10 mouse cellular contexts compared by ENCODE assay signal in genomic region chr5:93027120-93027675, GRCm38 (mm10). TPM values are rescaled to one million over a fixed set of nuclear protein-coding genes. Genes with fewer than 3 reads are reported as not detected.
A peak's percentile ranks its signal among the peaks of the same experiment; 100 is the strongest.
DNase-seq lines count a peak whose midpoint lies in the region; ATAC-seq and TF ChIP-seq lines count a peak whose summit lies in the region.
"Had no signal": no experiment of that assay in that cellular context is flagged by ENCODE, and none has a peak within 500 bp of the region (broad histone marks: within the 10 kb centered on the region; RNA-seq: fewer than 3 reads in every experiment).

No protein-coding gene starts in this region.

- no peaks in the 10 kb centered on the region for H3K79me2 ChIP-seq in heart, adult 2 months (replicated peaks; ENCODE audit: control insufficient read depth, insufficient read depth, low read length)

- peaks cover 27% of the 10 kb centered on the region for H3K4me1 ChIP-seq in megakaryocyte, embryonic 14.5 days
- H3K4me1 ChIP-seq in heart, adult 2 months (ENCODE audit: control insufficient read depth, insufficient read depth, low read length): peaks cover 6% of the 10 kb centered on the region
- H3K4me1 ChIP-seq in kidney, embryonic 16.5 days (ENCODE audit: insufficient read depth, low read length): peaks cover 32% of the 10 kb centered on the region
- peaks cover 32% of the 10 kb centered on the region for H3K4me1 ChIP-seq in stomach, embryonic 16.5 days (ENCODE audit: control insufficient read depth, insufficient read depth, low read length)
- H3K4me1 ChIP-seq in hindbrain, embryonic 11.5 days (replicated peaks; ENCODE audit: control insufficient read depth, insufficient read depth, low read length): no peaks in the 10 kb centered on the region

- H3K9me3 ChIP-seq in megakaryocyte, embryonic 14.5 days: no peaks in the 10 kb centered on the region
- no peaks in the 10 kb centered on the region for H3K9me3 ChIP-seq in kidney, embryonic 16.5 days (ENCODE audit: low read length)
- no peaks in the 10 kb centered on the region for H3K9me3 ChIP-seq in stomach, embryonic 16.5 days (replicated peaks; ENCODE audit: control insufficient read depth, low read length)
- no peaks in the 10 kb centered on the region for H3K9me3 ChIP-seq in hindbrain, embryonic 11.5 days (ENCODE audit: control insufficient read depth, low read length)

- peak; percentile 52 to 53 for DNase-seq in heart, adult 2 months
- DNase-seq in left cerebral cortex, postnatal 4 days: no peak
- no peak for DNase-seq in thymus, postnatal 25 days
- no peak for DNase-seq in hindbrain, embryonic 11.5 days (ENCODE audit: low spot score)
- DNase-seq: right cerebral cortex, postnatal 25 days had no signal

- 43% methylated on average over 9 of the region's 9 CpGs for WGBS in heart, adult 2 months
- WGBS in kidney, embryonic 16.5 days: 38% methylated on average over 9 of the region's 9 CpGs
- 28% methylated on average over 9 of the region's 9 CpGs for WGBS in stomach, embryonic 16.5 days
- WGBS in hindbrain, embryonic 11.5 days: 54% methylated on average over 9 of the region's 9 CpGs

- peak overlapping the region; percentile 47 for H3K4me3 ChIP-seq in megakaryocyte, embryonic 14.5 days (replicated peaks)
- H3K4me3 ChIP-seq in heart, adult 2 months: no peak overlapping the region
- H3K4me3 ChIP-seq in kidney, embryonic 16.5 days (ENCODE audit: low read length): no peak overlapping the region
- H3K4me3 ChIP-seq in stomach, embryonic 16.5 days (replicated peaks; ENCODE audit: low read length): no peak overlapping the region
- H3K4me3 ChIP-seq in hindbrain, embryonic 11.5 days (ENCODE audit: low read depth, low read length): no peak overlapping the region

- peaks cover 14% of the 10 kb centered on the region for H3K27me3 ChIP-seq in megakaryocyte, embryonic 14.5 days (replicated peaks)
- no peaks in the 10 kb centered on the region for H3K27me3 ChIP-seq in heart, adult 2 months (ENCODE audit: control insufficient read depth, insufficient read depth, low read length)
- H3K27me3 ChIP-seq in kidney, embryonic 16.5 days (ENCODE audit: insufficient read depth, low read length): no peaks in the 10 kb centered on the region
- no peaks in the 10 kb centered on the region for H3K27me3 ChIP-seq in stomach, embryonic 16.5 days (ENCODE audit: control insufficient read depth, insufficient read depth, low read length)
- no peaks in the 10 kb centered on the region for H3K27me3 ChIP-seq in hindbrain, embryonic 11.5 days (ENCODE audit: control insufficient read depth, insufficient read depth, low read length)
- H3K27me3 ChIP-seq: Patski had no signal

- no peak for ATAC-seq in megakaryocyte, adult 5-6 weeks (ENCODE audit: poor library complexity, severe bottlenecking)
- no peak for ATAC-seq in kidney, embryonic 16.5 days (ENCODE audit: low FRiP score, low TSS enrichment)
- peak; percentile 19; the same call in 1 of the 2 replicates for ATAC-seq in stomach, embryonic 16.5 days (ENCODE audit: insufficient read depth, low FRiP score)
- no peak for ATAC-seq in hindbrain, embryonic 11.5 days (ENCODE audit: low FRiP score)
- ATAC-seq: Patski had no signal

- TF ChIP-seq POLR2A in heart, adult 2 months (IDR thresholded peaks at IDR 0.05; ENCODE audit: insufficient read depth, low read depth, low read length): no peak

- H3K36me3 ChIP-seq in megakaryocyte, embryonic 14.5 days (replicated peaks; ENCODE audit: low read length): no peaks in the 10 kb centered on the region
- H3K36me3 ChIP-seq in heart, adult 2 months (ENCODE audit: control insufficient read depth, insufficient read depth, low read length): no peaks in the 10 kb centered on the region
- H3K36me3 ChIP-seq in kidney, embryonic 16.5 days (ENCODE audit: insufficient read depth, low read length): no peaks in the 10 kb centered on the region
- H3K36me3 ChIP-seq in stomach, embryonic 16.5 days (ENCODE audit: control insufficient read depth, insufficient read depth, low read length): no peaks in the 10 kb centered on the region
- H3K36me3 ChIP-seq in hindbrain, embryonic 11.5 days (ENCODE audit: control insufficient read depth, insufficient read depth, low read length): no peaks in the 10 kb centered on the region

- intact Hi-C loops in heart, adult 2 months (cut with DNase I): no loop called here
- intact Hi-C loops in left cerebral cortex, postnatal 4 days (cut with DNase I): no loop called here

- no peak for TF ChIP-seq EP300 in heart, adult 2 months (IDR thresholded peaks at IDR 0.05; ENCODE audit: insufficient read depth, low read depth, low read length)

- no peak overlapping the region for H3K4me2 ChIP-seq in kidney, embryonic 16.5 days (replicated peaks; ENCODE audit: low read depth, low read length)
- peak overlapping the region; percentile 31; the same call in 1 of the 2 replicates for H3K4me2 ChIP-seq in stomach, embryonic 16.5 days (ENCODE audit: low read depth, low read length)
- H3K4me2 ChIP-seq in hindbrain, embryonic 11.5 days (replicated peaks; ENCODE audit: low read depth, low read length): no peak overlapping the region

- H3K27ac ChIP-seq in heart, adult 2 months: peak overlapping the region; percentile 57
- H3K27ac ChIP-seq in kidney, embryonic 16.5 days (ENCODE audit: low read length): peak overlapping the region; percentile 53
- H3K27ac ChIP-seq in stomach, embryonic 16.5 days (ENCODE audit: low read length): peak overlapping the region; percentile 85
- H3K27ac ChIP-seq in hindbrain, embryonic 11.5 days (ENCODE audit: low read depth, low read length): no peak overlapping the region

- H3K9ac ChIP-seq in heart, adult 2 months (ENCODE audit: low read depth, low read length): no peak overlapping the region
- H3K9ac ChIP-seq in kidney, embryonic 16.5 days (replicated peaks; ENCODE audit: low read length): no peak overlapping the region
- no peak overlapping the region for H3K9ac ChIP-seq in stomach, embryonic 16.5 days (ENCODE audit: low read length)
- no peak overlapping the region for H3K9ac ChIP-seq in hindbrain, embryonic 11.5 days (ENCODE audit: low read depth, low read length)

- no peak for TF ChIP-seq CTCF in heart, adult 2 months (IDR thresholded peaks at IDR 0.05)

RNA-seq across cellular contexts. Expression of gene Sowahb, which starts 17.6 kb away (rescaled TPM):
- 0.09 TPM in 1 of 2 replicates, not detected in the other for polyA plus RNA-seq in megakaryocyte, embryonic 14.5 days (2012; ENCODE audit: insufficient read depth, low replicate concordance)
- not detected in 2 replicates for total RNA-seq in megakaryocyte, adult 5-6 weeks (2015)
- not detected in 2 replicates for total RNA-seq in megakaryocyte, adult 5-6 weeks (2017)
- under 1 TPM in 1 of 2 experiments, not detected in 1; 0.08 TPM for total RNA-seq in heart, adult 2 months (2021)
- 0.04 TPM in 1 of 2 replicates, not detected in the other for polyA plus RNA-seq in heart, adult 2 months (2012; rRNA removed)
- polyA plus RNA-seq in kidney, embryonic 16.5 days (2015; fragmentation: Nextera tagmentation; extraction: Ambion mirVana): 1.4 and 1.7 TPM in 2 replicates
- 1.8 and 2.0 TPM in 2 replicates for polyA plus RNA-seq in stomach, embryonic 16.5 days (2015; fragmentation: Nextera tagmentation; extraction: Ambion mirVana)
- under 1 TPM; 0.64 to 0.74 TPM for total RNA-seq in left cerebral cortex, postnatal 4 days (2021)
- polyA plus RNA-seq in hindbrain, embryonic 11.5 days (2014; fragmentation: Nextera tagmentation; extraction: Ambion mirVana): 0.25 and 0.32 TPM in 2 replicates

Comparison
In these comparisons a context has a peak if more than half of its experiments do, and no peak if none do; other contexts are left out.
1. DNase-seq: peak in heart, adult 2 months (2 of 2); none in left cerebral cortex, postnatal 4 days (single experiment), thymus, postnatal 25 days (single experiment) and hindbrain, embryonic 11.5 days (single experiment).